In the genomic region with DNA sequence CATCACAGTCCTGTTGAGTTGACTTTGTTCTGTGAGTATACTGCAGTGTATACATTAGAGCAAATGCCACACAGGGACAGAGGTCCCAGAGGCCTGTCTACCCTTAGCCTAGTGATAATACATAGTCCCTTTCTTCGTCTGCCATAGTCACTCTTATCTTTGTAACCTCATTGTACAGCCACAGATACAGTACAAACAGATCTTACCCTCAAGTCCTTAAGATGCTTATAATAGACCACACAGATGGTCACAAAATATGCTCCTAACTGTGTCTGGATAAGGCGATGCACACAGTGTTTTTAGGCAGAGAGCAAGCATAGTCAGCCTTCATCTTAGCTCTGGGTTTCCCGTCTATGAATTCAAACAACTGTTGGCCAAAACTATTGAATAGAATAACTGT, we compare ENCODE assay signal across 1 mouse cellular context.
TF ChIP-seq lines count a peak whose summit lies in the region.

No protein-coding gene starts in this region.

TF ChIP-seq in MEL, 35 proteins besides CTCF, POLR2A, EP300 and RAD21 (continued from another document):
- TF ChIP-seq HCFC1 (IDR thresholded peaks at IDR 0.05; ENCODE audit: low read depth, low read length) (no peak), POLR2AphosphoS5 (IDR thresholded peaks at IDR 0.05; ENCODE audit: borderline replicate concordance, low read depth, low read length) (no peak)
